Mouse (Mus musculus) T-helper 2 cell (primary cell): Measurements from ENCODE around the gene Phtf2.

Experiments
- in situ Hi-C: fragments of 300-600 bp; cut with MboI, MseI; formaldehyde crosslinking; loops from one replicate; pipeline ENCODE4 v1.15.1; 2025; ENCODE audit warnings: high pct_unique_total_duplicates

Phtf2 gene

DNA sequence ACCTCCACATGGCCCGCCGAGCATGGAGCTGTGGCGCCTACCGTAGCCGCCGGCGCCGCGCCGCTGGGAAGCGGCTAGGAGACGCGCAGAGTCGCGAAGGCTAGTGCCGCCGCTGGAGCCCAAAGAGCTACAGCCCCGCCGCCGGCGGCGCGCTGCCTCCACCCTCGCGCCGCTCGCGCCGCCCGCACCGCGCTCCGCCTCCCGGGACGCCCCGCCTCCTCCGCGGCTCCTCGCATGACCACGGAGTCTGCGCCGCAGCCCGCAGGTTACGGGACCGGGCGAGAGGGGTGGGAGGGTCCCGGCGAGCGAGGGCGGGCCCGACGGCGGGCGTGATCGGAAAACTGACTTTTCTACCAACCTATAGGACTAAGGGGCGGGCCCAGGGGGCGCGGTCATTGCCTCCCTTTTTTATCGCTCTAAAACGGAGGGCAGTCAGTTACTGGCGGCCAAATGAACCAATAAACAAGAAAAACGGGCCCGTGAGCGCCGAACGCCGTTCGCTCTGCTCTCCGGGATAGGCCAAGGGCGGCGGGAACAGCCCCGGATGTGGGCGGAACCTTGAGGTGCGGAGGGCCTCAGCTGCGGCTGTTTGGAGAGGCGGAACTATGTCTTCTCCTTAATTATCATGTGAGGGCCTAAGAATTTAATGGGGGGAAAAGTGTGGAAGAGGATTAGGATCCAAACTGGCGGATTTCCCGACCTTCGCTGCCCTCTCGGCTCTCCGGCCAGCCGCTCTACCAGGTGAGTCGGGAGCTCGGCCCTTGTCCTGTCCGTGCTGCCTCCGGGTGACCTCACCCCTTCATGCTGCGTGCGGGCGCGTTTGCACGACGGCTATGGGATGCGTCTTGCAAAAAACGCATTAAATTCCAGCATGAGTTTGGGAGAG is at the start of gene Phtf2, which contains the start of gene Tmem60:
TSS of gene Phtf2 (minus strand) at position 210 of the 886 bp plus-strand sequence.
TSS of gene Tmem60 (plus strand) at position 277 of the 886 bp plus-strand sequence.
- in situ Hi-C loops = no loop called here

DNA sequence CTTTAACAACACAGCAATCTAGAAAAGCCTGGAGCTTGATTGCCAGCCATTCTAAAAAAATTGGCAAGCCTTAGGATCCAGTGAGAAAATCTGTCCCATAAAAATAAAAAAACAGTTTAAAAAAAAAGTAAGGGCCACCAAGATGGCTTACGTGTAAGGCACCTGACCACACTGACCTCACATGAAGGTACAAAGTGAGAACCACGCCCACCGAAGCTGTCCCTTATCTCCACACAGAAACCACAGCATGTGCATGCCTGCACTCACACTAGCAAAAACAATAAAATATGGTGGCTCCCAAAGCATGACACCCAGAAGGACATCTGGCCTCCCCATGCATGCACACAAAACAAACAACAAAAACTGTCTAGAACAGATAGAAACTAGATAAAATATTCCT is 49.4 kb upstream of the Phtf2 start:
- in situ Hi-C loops = no loop called here

DNA sequence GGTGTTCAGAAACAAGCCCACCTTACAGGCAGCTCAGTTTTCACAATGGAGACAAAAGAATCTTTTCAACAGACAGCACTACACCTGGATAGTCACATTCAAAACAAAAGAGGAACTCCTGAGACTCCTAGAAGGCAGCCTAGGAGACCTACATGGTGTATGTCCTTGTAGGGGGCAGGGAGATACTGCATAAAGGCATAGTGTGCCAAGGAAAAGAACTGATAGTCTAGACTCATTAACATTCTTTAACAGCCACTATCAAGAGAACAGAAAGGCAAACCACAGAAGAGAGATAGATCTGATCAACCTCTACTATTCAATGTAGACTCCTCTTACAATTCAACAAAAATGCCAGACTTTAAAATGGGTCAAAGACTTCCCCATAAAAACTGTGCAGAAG is 48.5 kb upstream of the Phtf2 start:
- in situ Hi-C loops = no loop called here

DNA sequence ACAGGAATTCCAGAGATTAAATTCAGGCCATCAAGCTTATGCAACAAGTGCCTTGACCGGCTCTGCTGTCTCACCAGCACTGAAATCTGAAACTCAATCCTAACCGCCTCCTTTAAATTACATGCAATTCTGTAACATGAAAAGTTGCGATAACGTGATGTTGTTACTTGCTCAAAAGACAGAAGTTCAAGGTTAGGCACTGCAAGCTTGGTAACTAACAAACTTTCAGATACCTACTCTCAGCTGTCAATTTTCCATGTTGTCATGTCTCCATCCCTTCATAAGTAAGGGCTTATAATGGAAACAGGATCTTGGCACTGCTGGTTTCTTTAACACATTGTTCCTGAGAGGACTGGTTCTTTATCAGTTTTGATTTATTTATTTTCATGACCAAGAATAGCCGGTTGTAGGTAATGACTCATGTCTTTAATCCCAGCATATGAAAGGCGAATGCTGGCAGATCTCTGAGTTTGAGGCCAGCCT is 47.8 kb upstream of the Phtf2 start:
- in situ Hi-C loops = no loop called here

DNA sequence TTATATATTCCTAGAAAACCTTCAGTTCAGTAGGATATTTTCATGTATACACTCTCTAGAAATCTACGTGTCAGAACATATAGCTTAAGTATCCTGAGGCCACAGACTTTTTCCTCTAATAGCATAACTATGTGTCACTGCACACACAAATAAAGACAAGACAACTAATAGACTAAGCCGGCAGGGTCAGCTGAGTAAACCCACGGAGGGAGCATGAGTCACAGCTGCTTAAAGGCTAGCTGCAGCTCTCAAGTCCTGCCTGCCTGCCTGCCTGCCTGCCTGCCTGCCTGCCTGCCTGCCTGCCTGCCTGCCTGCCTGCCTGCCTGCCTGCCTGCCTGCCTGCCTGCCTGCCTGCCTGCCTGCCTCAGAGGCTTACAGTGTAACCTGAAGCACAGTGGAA is 43.5 kb upstream of the Phtf2 start:
- in situ Hi-C loops = no loop called here

DNA sequence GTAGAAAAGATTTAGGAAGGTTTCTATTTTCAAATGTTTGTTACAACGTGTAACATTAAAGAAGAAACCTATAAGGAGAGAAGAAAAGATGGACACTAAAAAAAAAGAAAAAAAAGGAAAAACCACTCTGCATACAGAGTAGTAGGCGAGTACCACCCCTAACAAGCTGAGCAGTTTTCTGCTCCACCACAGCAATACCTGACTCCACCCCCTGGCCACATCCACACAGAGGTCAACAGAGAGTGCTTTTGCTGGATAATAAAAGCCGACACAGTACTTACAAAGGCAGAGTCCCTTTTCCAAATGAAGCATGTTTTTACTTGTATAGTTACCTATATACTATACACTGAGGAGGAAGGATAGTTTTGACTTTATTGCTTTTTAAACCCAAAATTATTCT is 42.7 kb upstream of the Phtf2 start:
- in situ Hi-C loops = no loop called here

DNA sequence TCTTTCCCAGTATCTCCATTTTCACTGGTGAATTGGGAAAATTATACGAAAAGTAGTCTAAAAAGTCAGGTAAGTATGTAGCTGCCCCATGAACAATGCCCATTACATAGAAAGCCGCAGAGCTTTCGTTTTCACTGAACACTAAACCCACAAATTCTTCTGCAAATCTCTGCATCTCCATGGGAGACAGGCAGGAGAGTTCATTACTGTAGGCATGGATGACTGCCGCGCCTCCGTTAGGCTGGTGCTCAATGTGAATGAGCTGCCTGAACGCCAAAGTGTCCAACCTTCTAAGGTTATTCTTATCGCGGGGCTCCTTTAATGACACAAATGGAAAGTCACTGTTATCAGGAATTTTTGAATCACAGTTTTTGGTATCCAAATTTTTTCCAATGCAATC is 37.6 kb upstream of the Phtf2 start:
- in situ Hi-C loops = no loop called here

DNA sequence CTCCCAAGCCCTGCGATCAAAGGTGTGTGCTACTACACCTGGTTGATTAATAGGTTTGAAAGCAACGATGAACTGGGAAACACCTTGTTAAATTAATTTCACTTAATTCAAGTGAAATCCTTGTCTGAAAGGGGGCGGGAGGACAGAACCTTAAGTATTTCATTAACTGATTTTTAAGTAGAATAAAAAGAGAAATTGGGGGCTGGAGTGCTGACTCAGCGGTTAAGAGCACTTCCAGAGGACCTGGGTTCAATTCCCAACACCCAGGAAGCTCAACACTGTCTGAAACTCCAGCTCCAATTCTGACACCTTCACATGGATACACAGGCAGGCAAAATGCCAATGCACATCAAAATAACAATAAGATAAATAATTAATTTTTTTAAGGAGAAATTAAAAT is 37.0 kb upstream of the Phtf2 start:
- in situ Hi-C loops = no loop called here

DNA sequence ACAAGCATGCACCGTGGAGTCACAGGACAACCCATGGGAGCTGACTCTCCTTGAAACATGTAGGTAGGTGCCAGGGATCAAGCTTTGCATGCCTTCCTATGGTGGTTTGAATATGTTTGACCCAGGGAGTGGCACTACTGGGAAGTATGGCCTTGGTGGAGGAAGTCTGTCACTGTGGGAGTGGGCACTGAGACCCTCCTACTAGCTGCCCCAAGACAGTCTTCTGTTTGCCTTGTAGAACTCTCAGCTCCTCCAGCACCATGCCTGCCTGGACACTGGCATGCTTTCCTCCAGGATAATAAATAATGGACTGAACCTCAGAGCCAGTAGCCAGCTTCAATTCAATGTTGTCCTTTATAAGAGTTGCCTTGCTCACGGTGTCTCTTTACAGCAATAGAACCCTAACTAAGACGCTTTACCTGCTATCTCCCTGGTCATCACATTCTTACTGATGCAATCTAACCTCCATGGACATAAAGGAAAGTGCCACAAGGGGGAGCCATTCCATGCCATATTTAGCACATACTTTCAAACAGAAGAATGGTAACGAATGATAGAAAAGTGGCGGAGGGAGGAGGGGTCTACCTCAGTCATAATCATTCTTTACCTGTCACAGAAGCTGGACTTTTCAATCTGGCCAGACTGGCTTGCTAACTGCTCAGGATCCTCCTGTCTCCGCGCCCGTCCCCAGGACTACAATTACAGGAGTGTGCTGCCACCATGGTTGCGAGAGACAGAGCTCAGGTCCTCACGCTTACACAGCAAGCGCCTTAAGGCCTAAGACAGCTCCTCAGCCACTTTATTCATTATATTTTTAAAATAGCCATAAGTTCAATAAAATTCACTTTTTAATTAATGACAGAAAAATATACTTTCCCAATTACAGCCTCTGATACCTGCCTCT is 31.7 kb upstream of the Phtf2 start:
- in situ Hi-C loops = no loop called here

DNA sequence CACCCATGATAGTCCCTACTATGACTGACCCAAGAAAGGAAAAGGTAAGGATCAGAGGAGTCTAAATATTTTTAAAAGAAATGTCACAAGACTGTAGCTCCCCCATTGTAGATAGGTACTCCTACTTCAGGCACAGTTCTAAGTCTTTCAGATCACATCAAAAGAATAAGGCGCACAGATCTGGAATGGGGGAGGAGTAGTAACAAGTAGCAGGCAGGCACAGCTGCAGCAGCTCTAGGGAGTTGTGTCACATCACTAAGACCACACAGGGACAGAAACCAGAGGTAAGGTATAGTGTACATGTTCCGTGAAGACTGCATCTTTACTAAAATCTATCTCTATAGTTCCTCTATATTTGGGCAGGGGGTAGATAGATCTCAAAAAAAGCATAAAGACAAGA is 29.8 kb upstream of the Phtf2 start:
- in situ Hi-C loops = no loop called here

DNA sequence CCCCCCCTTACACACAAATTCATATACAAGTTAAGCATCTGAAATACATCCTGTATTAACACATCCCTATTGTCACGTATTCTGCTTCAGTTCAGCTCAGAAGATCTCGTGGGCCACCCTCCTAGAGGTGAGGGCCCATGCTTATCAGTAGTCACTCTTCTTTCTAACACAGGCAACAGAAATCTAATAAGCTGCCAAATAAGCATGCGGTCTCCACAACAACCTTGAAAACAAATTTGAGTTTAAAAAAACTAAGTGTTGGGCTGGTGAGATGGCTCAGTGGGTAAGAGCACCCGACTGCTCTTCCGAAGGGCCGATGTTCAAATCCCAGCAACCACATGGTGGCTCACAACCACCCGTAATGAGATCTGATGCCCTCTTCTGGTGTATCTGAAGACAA is 24.3 kb upstream of the Phtf2 start:
- in situ Hi-C loops = no loop called here

DNA sequence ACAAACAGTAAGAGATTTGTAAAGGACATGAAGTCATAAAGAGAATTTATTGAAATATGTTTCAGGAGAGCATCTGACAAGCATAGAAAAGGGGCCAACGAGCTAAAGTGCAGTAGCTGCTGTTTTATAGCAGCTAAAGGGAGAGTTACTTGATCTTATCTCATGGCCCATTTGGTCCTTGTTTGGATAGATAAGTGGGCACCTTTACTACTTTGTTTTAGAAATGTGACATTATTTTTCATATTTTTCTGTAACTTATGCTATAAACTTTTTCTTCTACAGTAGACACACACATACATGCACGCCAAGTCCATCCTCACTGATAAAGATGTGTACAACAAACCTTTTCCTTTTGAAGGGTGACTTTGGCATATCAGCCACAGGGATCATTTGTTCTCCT is 23.5 kb upstream of the Phtf2 start:
- in situ Hi-C loops = no loop called here

DNA sequence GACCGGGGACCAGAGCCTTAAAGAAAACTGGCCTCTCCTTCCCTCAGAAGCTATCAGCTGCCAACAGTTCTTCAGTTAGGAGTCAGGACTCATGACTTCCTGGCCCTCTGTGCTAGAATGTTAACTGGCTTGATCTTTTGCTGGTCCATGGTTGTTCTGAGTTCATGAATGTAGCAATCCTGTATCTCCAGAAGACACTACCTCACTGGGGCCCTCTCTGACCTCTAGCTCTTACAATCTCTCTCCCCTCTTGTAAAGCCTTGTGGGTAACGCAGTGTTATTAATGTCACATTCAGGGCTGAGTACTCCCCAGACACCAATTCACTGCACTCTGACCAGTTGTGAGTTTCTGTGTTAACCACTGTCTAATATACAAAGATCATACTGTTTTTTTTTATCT is 22.7 kb upstream of the Phtf2 start:
- in situ Hi-C loops = no loop called here

DNA sequence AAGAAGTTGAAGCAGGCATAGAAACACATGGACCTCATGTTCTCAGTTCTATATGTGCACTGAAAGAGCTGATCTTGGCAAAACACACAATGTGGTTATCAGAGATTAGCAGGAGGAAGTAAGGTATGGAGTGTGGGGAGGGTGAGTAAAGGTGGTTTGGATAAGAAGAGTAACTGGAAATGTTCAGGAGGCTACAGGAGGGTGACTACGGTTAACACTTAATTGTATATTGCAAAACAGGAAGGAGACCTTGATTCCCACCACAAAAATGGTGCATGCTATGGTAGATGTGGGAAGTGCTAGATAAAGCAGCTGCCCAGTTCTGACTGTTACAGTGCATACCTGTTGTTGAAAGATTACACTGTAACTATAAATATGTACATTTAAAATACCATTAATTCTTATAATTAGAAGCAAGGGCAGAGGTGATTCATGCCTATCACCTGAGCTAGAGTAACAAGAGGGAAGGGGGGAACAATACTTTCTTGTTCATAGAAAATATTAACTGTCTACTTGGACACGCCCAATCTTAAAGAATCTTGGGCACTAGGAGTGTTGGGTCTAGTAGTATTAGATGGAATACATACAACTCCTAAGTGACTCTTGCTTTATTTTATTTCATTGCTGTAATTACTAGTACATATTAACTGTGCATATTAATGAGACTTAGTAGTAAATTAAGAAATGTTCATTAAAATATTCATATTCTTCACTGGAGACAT is 15.7 kb upstream of the Phtf2 start:
- in situ Hi-C loops = no loop called here

DNA sequence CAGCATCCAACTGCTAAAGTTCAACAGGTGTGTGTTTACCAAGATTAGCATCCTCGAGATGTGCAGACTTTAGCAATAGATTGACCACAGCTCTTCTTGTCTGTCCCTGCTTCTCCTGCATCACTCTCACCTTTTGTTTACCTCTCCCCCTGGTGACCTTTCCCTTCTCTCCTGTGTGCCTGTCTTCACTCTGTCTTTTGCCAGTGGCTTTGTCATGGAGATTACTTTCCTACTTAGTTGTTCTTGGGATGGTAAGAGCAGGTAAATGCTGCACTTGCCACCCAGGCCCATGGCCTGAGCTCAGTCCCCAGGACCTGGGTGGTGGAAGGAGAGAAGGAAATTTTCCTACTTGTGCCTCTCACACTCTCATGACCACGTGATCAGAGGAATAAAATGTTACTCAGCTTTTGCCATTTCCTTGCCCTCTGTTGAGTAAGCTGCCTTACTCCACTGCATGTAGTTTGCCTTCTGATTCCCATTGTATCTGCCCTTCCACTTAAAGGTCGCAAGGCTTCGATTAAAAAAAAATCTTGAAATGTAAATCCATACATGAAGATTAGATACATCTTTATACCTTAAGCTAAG is 2.2 kb upstream of the Phtf2 start:
- in situ Hi-C loops = no loop called here

DNA sequence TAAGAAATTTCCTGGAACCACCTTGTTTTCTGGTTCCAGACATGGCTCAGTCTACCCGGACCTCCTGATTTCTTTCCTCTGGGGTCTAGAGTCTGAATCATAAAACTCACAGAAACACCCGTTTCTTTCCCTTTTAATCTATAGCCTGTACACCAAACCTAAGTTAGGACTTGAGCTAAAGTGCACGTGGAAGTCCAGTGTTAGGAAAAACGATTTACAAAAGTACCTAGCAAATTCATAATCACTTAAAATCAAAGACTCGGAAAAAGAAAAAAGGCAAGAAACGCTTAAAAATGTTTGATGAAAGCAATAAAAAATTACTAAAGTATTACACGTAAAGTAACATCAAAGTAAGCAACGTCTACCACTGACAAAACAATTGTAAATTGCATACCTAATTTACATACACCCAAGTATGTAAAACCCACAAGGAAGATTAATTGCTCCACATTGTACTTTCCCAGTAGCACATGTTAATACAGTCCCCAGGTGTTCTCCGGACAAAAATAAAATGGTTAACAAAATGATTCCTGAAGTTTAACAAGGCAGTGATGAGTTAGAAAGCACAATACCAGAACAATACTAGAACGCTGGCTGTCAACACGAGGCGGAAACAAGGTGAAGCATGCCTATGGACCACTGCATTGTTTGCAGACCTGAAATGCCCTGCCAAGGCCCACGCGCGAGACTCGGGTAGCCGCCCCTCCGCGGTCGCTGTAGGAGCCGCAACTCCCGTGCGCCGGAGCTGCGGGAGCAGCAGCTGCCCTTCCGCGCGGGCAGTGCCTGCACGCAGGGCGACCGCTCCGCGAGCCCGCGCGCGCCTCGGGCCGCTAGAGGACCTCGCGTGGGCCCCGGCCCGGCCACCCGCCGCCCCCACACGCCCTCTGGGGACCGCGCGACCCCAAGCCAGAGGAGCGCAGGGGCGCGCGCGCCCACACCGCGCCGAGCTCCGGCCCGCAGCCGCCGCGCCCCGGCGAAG is 838 bp downstream of the Phtf2 start:
- in situ Hi-C loops = no loop called here

DNA sequence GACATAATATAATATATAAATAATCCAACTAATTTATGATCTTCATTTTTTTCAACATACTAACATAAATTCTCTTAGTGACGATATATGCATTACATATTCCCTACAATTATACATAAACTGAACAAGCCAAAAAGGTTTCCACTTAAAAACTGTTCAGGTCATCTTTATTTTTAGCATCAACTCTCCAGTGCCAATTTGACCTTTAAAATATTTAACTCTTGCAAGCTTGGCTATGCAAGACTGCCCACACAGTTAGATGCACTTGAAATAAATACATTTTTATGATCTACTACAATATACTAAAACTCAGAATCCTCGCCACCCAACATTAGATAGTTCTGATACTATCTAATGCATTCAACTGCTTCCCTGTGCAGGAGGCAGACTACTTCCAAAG is 1.5 kb downstream of the Phtf2 start:
- in situ Hi-C loops = no loop called here

DNA sequence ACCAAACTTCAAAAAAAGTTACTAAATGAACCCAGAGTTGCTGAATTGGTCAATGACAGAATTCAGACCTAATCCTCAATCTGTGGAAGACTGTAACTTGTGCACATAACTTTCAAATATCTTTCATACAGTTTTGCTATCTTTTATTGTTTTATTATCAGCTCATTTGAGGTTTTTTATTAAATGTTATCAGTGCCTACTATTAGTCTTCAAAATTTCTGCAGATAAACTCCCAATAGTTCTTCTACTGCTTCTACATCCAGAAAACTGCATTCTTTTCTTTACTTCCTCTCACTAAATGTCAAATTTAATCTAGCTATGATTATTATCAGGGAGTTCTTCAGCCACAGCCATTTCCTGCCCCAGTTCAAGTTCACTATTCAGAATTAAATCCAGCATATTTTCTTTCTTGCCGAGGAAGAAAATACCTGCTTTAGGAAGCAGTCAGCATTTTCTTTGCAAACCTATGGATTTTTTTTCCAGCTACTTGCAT is 4.9 kb downstream of the Phtf2 start:
- in situ Hi-C loops = no loop called here

DNA sequence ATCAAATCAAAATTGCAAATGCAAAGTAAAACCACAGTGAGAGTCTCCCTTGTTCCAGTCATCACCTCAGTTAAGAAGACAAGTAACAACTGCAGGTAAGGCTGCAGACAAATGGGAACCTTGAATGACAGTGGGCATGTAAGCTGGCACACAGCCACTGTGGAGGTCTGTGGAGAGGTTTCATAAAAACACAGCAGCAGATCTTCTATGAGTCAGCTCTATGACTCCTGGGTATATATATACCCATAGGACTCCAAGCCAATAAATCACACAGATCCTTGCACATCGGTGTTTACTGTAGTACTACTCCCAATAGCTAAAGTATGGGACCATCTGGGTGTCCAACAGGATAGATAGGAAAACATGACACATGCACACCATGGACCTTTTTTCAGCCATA is 8.8 kb downstream of the Phtf2 start:
- in situ Hi-C loops = no loop called here

DNA sequence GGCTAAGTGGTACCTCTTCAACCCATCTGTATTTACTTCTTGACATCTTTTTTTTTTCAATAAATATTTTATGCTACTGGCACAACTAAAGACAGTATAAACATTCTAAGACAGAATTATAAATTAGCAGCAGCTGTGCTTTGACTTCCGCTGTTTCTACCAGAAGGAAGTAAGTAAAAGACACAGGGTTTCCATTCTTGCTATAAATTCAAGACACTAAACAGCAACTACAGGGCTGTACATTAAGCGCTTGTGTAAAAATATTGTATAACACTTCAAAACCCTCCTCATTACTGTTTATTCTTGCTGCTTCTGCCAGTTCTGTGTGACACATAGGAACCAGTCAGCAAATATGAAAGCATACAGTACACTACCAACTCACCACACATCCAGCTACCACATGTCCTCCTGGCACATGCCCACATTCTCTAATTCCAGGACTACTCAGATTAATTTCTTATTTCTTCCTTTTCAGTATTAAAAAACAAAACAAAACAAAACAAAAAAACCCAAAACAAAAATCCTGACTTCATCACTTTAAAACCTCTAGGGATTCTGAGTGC is 16.6 kb downstream of the Phtf2 start:
- in situ Hi-C loops = no loop called here
